Mouse (Mus musculus): Measurements from ENCODE around the gene Spock1. TPM values are rescaled to one million over a fixed set of nuclear protein-coding genes. Genes with fewer than 3 reads are reported as not detected.

The Spock1 gene
- total RNA-seq, 1 experiment from 2014 or later, result not detected

GRCm38 (mm10) chr13:57810816-57811215 is 97.3 kb downstream of the Spock1 start:
- no peak for ATAC-seq (replicated peaks; ENCODE audit: low read depth, poor library complexity, severe bottlenecking)

GRCm38 (mm10) chr13:57810083-57810482 is 98.0 kb downstream of the Spock1 start:
- no peak for ATAC-seq (replicated peaks; ENCODE audit: low read depth, poor library complexity, severe bottlenecking)

GRCm38 (mm10) chr13:57809603-57810002 is 98.5 kb downstream of the Spock1 start:
- no peak for ATAC-seq (replicated peaks; ENCODE audit: low read depth, poor library complexity, severe bottlenecking)

- ATAC-seq (replicated peaks; ENCODE audit: low read depth, poor library complexity, severe bottlenecking), result no peak
These were observed 101.3 kb downstream of the Spock1 start for GRCm38 (mm10) chr13:57806816-57807215.

GRCm38 (mm10) chr13:57806301-57806700 is 101.8 kb downstream of the Spock1 start:
- no peak for ATAC-seq (replicated peaks; ENCODE audit: low read depth, poor library complexity, severe bottlenecking)

GRCm38 (mm10) chr13:57798633-57799032 is 109.5 kb downstream of the Spock1 start:
- ATAC-seq (replicated peaks; ENCODE audit: low read depth, poor library complexity, severe bottlenecking), result 0 out of 2 replicates have a peak, but pooled peaks have one; percentile 22

- ATAC-seq (replicated peaks; ENCODE audit: low read depth, poor library complexity, severe bottlenecking), result no peak
These were observed 111.0 kb downstream of the Spock1 start for GRCm38 (mm10) chr13:57796951-57797692.

- no peak for ATAC-seq (replicated peaks; ENCODE audit: low read depth, poor library complexity, severe bottlenecking)
These were observed 114.4 kb downstream of the Spock1 start for GRCm38 (mm10) chr13:57793643-57794240.

GRCm38 (mm10) chr13:57789796-57790195 is 118.3 kb downstream of the Spock1 start:
- ATAC-seq (replicated peaks; ENCODE audit: low read depth, poor library complexity, severe bottlenecking), result no peak

- no peak for ATAC-seq (replicated peaks; ENCODE audit: low read depth, poor library complexity, severe bottlenecking)
These were observed 119.8 kb downstream of the Spock1 start for GRCm38 (mm10) chr13:57788299-57788698.

GRCm38 (mm10) chr13:57786278-57786677 is 121.9 kb downstream of the Spock1 start:
- ATAC-seq (replicated peaks; ENCODE audit: low read depth, poor library complexity, severe bottlenecking), result no peak

GRCm38 (mm10) chr13:57782975-57783374 is 125.2 kb downstream of the Spock1 start:
- no peak for ATAC-seq (replicated peaks; ENCODE audit: low read depth, poor library complexity, severe bottlenecking)

- no peak for ATAC-seq (replicated peaks; ENCODE audit: low read depth, poor library complexity, severe bottlenecking)
These were observed 126.0 kb downstream of the Spock1 start for GRCm38 (mm10) chr13:57782107-57782561.

- no peak for ATAC-seq (replicated peaks; ENCODE audit: low read depth, poor library complexity, severe bottlenecking)
These were observed 129.0 kb downstream of the Spock1 start for GRCm38 (mm10) chr13:57779146-57779545.

GRCm38 (mm10) chr13:57778524-57778923 is 129.6 kb downstream of the Spock1 start:
- no peak for ATAC-seq (replicated peaks; ENCODE audit: low read depth, poor library complexity, severe bottlenecking)

GRCm38 (mm10) chr13:57771998-57772397 is 136.1 kb downstream of the Spock1 start:
- no peak for ATAC-seq (replicated peaks; ENCODE audit: low read depth, poor library complexity, severe bottlenecking)

- no peak for ATAC-seq (replicated peaks; ENCODE audit: low read depth, poor library complexity, severe bottlenecking)
These were observed 141.4 kb downstream of the Spock1 start for GRCm38 (mm10) chr13:57766721-57767120.

- no peak for ATAC-seq (replicated peaks; ENCODE audit: low read depth, poor library complexity, severe bottlenecking)
These were observed 147.0 kb downstream of the Spock1 start for GRCm38 (mm10) chr13:57761122-57761521.

- no peak for ATAC-seq (replicated peaks; ENCODE audit: low read depth, poor library complexity, severe bottlenecking)
These were observed 147.5 kb downstream of the Spock1 start for GRCm38 (mm10) chr13:57760618-57761017.

- ATAC-seq (replicated peaks; ENCODE audit: low read depth, poor library complexity, severe bottlenecking), result no peak
These were observed 151.8 kb downstream of the Spock1 start for GRCm38 (mm10) chr13:57756316-57756715.

- ATAC-seq (replicated peaks; ENCODE audit: low read depth, poor library complexity, severe bottlenecking), result no peak
These were observed 157.3 kb downstream of the Spock1 start for GRCm38 (mm10) chr13:57750831-57751230.

GRCm38 (mm10) chr13:57744667-57745066 is 163.5 kb downstream of the Spock1 start:
- no peak for ATAC-seq (replicated peaks; ENCODE audit: low read depth, poor library complexity, severe bottlenecking)

Measured in common myeloid progenitor, adult 5-6 weeks (primary cell).